Mouse (Mus musculus) neural tube, postnatal 0 days (tissue): Measurements from ENCODE around the gene Adcy1. TPM values are rescaled to one million over a fixed set of nuclear protein-coding genes. Genes with fewer than 3 reads are reported as not detected.

ENCODE experiments used
- polyA plus RNA-seq: library from polyadenylated mRNA; unstranded; fragments of >200 nt; fragmentation: Nextera tagmentation; extraction: Ambion mirVana; gene quantifications from 2 replicates; pipeline ENCODE4 v1.2.1, GENCODE M21; 2015

Adcy1 gene
- polyA plus RNA-seq, result 20.4 and 26.8 TPM in 2 replicates

DNA sequence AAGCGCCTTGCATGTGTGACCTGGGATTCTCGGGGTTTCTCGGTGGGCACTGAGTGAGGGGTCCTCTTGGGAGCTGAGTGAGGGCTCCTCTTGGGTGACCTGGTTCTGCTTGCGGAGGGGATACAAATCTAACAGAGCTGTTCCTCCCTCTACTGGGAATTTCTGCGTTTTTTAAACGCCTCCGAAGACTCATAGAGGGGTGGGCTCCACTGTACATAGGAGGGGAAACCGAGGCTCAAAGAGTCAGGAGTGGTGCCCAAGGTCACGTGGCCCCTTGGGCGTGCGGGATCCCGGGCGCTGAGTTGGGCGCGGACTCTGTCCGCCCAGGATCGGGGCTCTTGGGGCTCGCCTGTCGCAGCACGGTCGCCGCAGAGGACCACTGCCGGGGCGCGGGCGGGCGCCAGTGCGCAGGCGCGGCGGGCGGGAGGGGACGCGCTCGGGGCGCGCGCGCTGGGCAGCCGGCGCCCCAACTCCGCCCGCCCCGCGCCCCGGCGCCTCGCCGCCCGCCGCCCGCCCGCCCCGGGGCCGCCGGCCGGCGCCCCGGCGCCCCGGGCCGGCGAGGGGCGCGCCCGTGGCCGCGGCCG, at the start of gene Adcy1:
Gene Adcy1, plus strand, starts transcription at position 489 of the 584 bp plus-strand sequence.

DNA sequence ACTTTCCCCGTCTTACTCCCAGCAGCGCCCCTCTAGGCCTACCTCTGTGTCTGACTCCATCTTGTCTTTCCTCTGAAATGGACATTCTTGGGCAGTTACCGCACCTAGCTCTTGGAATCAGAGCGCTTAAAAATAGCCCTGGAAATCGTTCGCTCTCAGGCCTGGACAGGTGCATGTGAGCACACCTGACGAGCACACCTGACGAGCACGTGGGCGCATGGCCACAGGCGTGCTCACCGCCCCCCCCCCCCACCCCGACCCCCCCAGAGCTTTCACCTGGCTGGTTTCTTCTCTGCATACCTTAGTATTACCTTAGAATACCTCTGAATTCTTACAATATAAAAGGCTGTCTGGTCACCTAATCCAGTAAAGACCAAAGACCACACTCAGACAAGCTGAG, 125.2 kb downstream of the Adcy1 start, which contains the start of gene Gm11985:
Gene Gm11985, minus strand, starts transcription at position 101 of the 400 bp plus-strand sequence.

DNA sequence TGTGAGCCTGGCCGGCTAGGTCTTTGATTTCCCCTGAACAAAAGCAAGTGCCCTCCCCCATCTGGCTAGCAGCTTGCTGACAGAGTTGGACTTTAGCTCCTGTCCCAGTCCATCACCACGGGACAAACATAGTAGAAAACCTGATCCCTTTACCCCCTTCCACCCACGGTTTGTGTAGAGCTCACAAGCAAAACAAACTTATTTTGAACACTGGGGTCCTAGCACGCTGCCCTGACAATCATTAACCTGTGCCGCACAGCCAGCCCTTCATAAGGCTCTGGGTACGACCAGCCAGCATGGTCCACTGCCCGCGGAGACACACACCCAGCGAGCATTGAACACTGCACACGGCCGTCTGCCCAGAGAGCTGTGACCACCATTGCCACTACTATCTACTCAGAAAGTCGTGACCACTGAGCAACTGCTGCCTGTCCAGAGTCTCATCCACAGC, 134.2 kb downstream of the Adcy1 start, which contains the start of gene Igfbp1:
Gene Igfbp1, plus strand, starts transcription at position 292 of the 451 bp plus-strand sequence.

DNA sequence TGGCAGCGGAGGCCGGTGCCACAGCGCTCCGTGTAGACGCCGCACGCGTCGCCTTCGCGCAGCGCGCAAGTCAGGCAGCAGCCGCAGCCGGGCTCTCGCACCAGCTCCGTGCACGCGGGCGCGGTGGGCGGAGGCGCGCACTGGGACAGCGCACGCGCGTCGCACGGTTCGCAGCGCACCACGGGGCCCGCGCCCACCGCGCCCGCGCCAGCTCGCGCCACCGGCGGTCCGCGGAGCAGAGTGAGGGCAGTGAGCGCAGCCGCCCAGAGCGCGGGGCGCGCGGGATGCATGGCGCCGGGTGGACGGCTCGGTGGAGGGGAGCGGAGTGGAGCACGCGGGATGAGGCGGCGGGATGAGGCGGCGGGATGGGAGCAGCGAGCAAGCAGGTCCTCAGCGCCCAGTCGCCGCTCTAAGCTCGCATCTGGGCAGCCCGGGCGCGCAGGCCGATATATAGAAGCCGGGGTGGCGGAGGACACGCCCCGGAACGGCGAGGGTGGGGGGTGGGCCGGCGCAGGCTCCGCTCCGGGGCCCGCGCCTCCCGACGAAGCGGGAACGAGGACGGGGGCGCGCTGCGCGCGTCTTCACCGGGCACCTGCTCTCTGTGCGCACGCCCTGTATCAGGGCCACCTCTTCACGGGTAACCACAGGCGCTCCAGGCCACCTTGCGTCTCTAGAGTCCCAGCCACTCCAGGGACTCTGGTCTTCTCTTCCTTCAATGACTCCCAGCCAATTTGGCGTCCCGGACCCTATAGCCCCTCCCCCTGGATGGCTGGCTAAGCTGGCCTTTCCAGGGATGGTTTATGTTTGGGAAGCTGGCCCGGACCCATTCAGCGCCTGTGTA, 150.4 kb downstream of the Adcy1 start, which contains the start of gene Igfbp3:
Gene Igfbp3, minus strand, starts transcription at position 423 of the 841 bp plus-strand sequence.

Other genes starting within 250 kb of the Adcy1 start
- not detected in 2 replicates for gene Gm11983, start 225.8 kb upstream of the Adcy1 start, polyA plus RNA-seq
- gene Gm11985, start 125.1 kb downstream of the Adcy1 start, polyA plus RNA-seq, result not detected in 2 replicates
- gene Igfbp1, start 134.3 kb downstream of the Adcy1 start, polyA plus RNA-seq, result 0.13 and 0.64 TPM in 2 replicates
- 31.9 and 37.4 TPM in 2 replicates for gene Igfbp3, start 150.4 kb downstream of the Adcy1 start, polyA plus RNA-seq